Mouse (Mus musculus): ENCODE data around the gene Mrgprb2.

DNA sequence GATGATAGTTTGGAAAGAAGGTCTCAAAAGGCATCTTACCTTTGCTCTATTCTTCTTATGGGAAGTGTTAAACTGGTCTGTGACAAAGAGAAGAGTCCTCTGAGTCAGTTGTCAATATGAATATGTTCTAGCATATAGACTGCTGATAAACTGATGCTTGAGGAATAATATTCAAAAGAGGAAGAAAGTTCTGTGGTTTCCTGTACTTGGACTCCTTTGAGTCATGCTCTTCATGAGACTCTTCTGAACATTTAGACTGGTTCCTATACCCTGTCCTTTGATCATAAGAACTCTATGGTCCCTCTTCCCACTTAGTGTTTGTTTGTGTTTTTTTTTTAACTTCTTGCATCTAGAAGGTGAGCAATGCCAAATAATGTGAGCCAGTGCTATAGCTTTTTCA, at the start of gene Mrgprb2:
- no peak for TF ChIP-seq POLR2A (IDR thresholded peaks at IDR 0.05; ENCODE audit: insufficient read depth, low read length)
- no peak for TF ChIP-seq CTCF (IDR thresholded peaks at IDR 0.05; ENCODE audit: low read depth, low read length)
